Mouse (Mus musculus) kidney, postnatal 0 days (tissue): ENCODE data around the gene Bcl2l13. TPM values are rescaled to one million over a fixed set of nuclear protein-coding genes. Genes with fewer than 3 reads are reported as not detected.

Experiments
- ATAC-seq: fragments of 200-750 bp; cut with Nextera tagmentation; replicated peaks from 2 replicates; pipeline ENCODE4 v1.8.0; 2017; ENCODE audit warnings: low read depth, moderate number of reproducible peaks, moderate TSS enrichment, moderate library complexity; ENCODE audit not compliant: low FRiP score
- DNase-seq: peaks from one replicate; pipeline ENCODE4 v3.0.0-alpha.2; 2016; ENCODE audit warnings: low spot score
- H3K27ac ChIP-seq: fragments of 300-500 bp; sonication (generic); 2 replicates; pipeline ENCODE4 v1.5.1; 2014; ENCODE audit warnings: mild to moderate bottlenecking
- H3K27me3 ChIP-seq: fragments of 300-500 bp; sonication (generic); 2 replicates; pipeline ENCODE4 v1.6.1; 2014; ENCODE audit warnings: low read length, mixed read lengths; ENCODE audit not compliant: insufficient read depth
- H3K36me3 ChIP-seq: fragments of 300-500 bp; sonication (generic); 2 replicates; pipeline ENCODE4 v1.6.1; 2014; ENCODE audit warnings: low read length, mixed read lengths; ENCODE audit not compliant: insufficient read depth
- H3K4me1 ChIP-seq: fragments of 300-500 bp; sonication (generic); replicated peaks from 2 replicates; pipeline ENCODE4 v1.6.1; 2014; ENCODE audit warnings: antibody characterized with exemption, low read length, mixed read lengths; ENCODE audit not compliant: insufficient read depth
- H3K4me2 ChIP-seq: fragments of 300-500 bp; sonication (generic); 2 replicates; pipeline ENCODE4 v1.6.1; 2014; ENCODE audit warnings: mild to moderate bottlenecking, low read length, moderate library complexity, mixed read lengths
- H3K4me3 ChIP-seq: fragments of 300-500 bp; sonication (generic); replicated peaks from 2 replicates; pipeline ENCODE4 v1.5.1; 2014; ENCODE audit warnings: low read depth, low read length
- H3K9ac ChIP-seq: fragments of 300-500 bp; sonication (generic); 2 replicates; pipeline ENCODE4 v1.6.1; 2014; ENCODE audit warnings: low read depth, low read length
- H3K9me3 ChIP-seq: fragments of 300-500 bp; sonication (generic); replicated peaks from 2 replicates; pipeline ENCODE4 v1.6.1; 2016; ENCODE audit warnings: low read length, inconsistent platforms, mixed read lengths
- CTCF ChIP-seq: IDR thresholded peaks from 2 replicates; pipeline ENCODE4 v1.5.1; 2016; ENCODE audit warnings: antibody characterized with exemption, low read depth, mild to moderate bottlenecking, moderate library complexity
- WGBS: fragments of 180-500 bp; shearing (Covaris S2); extraction: QIAGEN DNeasy Blood & Tissue Kit; methylation state at CpG from one replicate; pipeline ENCODE4 v1.1.7; 2014; 5-methylcytosine and 5-hydroxymethylcytosine counted together
- polyA plus RNA-seq: library from polyadenylated mRNA; unstranded; fragments of >200 nt; fragmentation: Nextera tagmentation; extraction: Ambion mirVana; gene quantifications from 2 replicates; pipeline ENCODE4 v1.2.1, GENCODE M21; 2015

The Bcl2l13 gene
- polyA plus RNA-seq, 1 experiment from 2014 or later = 22.4 TPM

DNA sequence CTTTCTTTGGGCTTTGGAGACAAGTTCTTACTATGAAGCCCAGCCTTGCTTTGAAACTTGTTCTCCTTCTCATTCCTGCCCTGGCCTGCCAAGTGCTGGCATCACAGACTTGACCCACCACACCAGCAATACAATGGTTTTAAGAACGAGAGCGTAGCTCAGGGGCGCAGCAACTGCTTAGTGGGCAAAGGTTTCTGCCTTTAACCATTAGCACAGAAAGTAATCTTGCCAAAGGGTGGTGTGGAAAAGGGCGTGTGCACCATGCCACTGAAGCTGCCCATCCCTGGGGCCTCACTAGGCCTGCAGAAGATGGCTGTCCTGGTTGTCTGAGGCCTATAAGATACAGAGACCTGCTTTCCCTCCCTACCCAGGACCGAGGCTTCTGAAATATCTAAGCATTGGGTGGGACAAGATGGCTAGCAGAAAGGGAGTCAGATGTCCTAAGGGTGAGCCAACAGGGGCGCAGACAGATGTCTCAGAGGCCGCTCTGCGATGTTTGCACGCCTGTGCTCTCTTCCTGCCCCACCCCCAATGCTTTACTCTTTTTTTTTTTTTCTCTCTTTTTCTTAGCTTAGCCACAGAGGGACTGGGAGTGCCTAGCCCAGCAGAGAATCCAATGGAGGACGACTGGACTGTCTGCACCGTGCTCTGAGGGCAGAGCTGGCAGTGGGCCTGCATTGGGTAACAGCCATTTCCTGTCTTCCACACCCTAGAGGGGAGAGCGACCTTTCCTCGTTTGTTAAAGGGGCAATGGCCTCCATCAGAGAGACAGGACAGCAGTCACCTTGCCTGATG is 75.4 kb downstream of the Bcl2l13 start:
- no peak for DNase-seq
- H3K36me3 ChIP-seq = no peaks in the 10 kb centered on the region
- no peaks in the 10 kb centered on the region for H3K9me3 ChIP-seq
- H3K4me1 ChIP-seq = no peaks in the 10 kb centered on the region
- no peak for TF ChIP-seq CTCF
- ATAC-seq = no peak
- no peak overlapping the region for H3K4me3 ChIP-seq
- 67% methylated on average over 13 of the region's 13 CpGs for WGBS
- H3K9ac ChIP-seq = no peak overlapping the region
- H3K4me2 ChIP-seq = no peak overlapping the region
- H3K27ac ChIP-seq = no peak overlapping the region
- H3K27me3 ChIP-seq = 0 out of 2 replicates have a peak, but pooled peaks cover 4% of the 10 kb centered on the region

DNA sequence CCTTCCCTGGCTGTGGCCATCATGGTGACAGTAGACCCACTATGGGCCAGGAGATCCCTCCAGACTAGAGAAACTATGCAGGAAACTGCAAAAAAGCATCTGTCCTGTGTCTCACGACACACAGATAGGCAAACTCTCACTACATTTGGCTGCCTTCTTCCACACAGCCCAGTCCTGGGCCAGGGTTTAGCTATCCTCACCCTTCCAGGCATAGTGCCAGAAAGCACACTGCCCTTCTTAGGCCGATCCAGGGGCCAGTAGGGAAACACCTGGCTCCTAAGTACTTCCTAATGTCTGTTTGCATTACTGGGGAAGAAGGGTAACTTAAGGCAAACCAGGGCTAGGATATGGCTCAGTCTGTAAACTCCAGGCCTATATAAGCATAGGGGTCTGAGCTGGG is 76.9 kb downstream of the Bcl2l13 start:
- H3K36me3 ChIP-seq = no peaks in the 10 kb centered on the region
- no peaks in the 10 kb centered on the region for H3K9me3 ChIP-seq
- H3K4me2 ChIP-seq = no peak overlapping the region
- no peak overlapping the region for H3K9ac ChIP-seq
- 51% methylated on average over 2 of the region's 2 CpGs for WGBS
- no peak overlapping the region for H3K27ac ChIP-seq
- no peaks in the 10 kb centered on the region for H3K4me1 ChIP-seq
- no peak overlapping the region for H3K4me3 ChIP-seq
- 0 out of 2 replicates have a peak, but pooled peaks cover 4% of the 10 kb centered on the region for H3K27me3 ChIP-seq
- no peak for ATAC-seq
- no peak for DNase-seq
- TF ChIP-seq CTCF = no peak

DNA sequence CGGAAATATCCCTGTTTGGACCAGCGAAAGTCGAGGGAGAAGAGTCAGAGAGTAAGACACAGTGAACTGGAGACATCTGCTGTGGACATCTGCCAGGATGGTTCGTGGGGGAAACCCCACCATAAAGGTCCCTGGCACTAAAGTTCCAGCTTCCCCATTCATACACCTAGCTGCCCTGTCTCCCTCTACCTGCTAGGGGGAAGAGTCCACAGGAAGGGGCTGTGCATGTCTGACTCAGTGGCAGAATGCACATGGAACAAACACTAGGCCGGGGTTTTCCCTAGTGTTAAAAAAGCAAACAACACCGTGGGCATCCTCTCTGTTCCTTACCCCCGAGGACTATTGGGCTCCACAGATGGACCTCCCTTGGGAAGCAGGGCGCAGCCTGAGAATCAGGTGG is 77.8 kb downstream of the Bcl2l13 start:
- no peak for TF ChIP-seq CTCF
- Histone ChIP-seq H3K9me3 (no peaks in the 10 kb centered on the region), H3K4me3 (no peak overlapping the region), H3K9ac (no peak overlapping the region), H3K4me2 (no peak overlapping the region), H3K27me3 (0 out of 2 replicates have a peak, but pooled peaks cover 4% of the 10 kb centered on the region), H3K36me3 (no peaks in the 10 kb centered on the region), H3K4me1 (no peaks in the 10 kb centered on the region), H3K27ac (no peak overlapping the region)
- ATAC-seq = no peak
- no peak for DNase-seq
- WGBS = 84% methylated on average over 8 of the region's 8 CpGs

DNA sequence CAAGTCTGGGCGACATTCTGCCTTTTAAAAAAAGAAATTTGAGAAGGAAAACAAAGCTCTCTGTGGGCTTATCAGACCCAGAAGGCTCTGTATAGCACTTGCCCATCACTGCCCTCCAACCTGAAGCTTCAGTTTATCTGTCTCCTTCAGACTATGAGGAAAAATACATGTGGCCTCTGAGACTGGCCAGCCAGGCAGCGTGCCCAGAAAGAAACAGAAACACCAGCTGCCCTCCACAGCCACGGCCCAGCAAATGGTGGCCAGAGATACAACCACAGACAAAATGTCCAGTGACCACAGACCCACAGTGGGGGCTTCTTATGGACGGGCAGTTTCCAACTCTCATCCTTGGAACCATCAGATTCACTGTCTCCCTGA is 78.5 kb downstream of the Bcl2l13 start:
- no peak overlapping the region for H3K27ac ChIP-seq
- no peak for ATAC-seq
- no peak for DNase-seq
- WGBS = 79% methylated on average over 4 of the region's 4 CpGs
- no peak for TF ChIP-seq CTCF
- H3K4me2 ChIP-seq = no peak overlapping the region
- H3K9me3 ChIP-seq = no peaks in the 10 kb centered on the region
- H3K4me1 ChIP-seq = no peaks in the 10 kb centered on the region
- H3K27me3 ChIP-seq = 0 out of 2 replicates have a peak, but pooled peaks cover 4% of the 10 kb centered on the region
- H3K36me3 ChIP-seq = no peaks in the 10 kb centered on the region
- H3K9ac ChIP-seq = no peak overlapping the region
- no peak overlapping the region for H3K4me3 ChIP-seq

DNA sequence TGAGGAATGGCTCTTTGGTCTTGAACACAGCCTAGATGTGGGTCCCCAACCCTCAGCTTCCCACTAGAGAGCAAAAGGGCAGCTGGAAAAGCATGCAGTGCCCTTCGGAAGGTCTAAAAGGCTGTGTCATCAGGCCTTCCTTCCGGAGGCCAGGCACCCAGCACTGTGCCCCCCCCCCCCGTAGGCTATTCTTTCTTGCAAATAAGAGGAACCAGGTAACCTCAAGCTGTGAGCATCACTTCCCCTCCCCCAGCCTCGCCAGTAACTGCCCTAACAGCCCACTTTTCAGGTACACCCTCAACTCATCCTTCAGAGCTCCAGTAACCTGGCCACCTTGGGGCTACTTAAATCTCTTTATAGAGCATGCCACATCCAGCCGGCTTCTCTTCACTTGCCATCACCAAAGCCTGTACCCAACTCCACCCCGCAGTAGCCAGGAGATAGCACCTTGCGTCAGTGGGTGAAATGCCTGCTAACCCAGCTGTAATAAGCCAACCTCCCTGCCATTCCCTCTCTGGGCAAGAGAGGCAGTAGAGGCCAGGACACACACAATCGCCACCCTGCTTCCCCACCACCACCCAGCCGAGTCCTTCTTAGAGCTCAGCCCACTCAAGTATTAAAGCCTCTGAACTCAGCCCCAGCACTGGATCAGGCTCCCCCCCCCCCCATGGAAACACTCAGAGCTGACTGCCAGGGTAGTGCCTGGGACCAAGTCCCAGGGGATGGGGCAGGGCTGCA is 79.1 kb downstream of the Bcl2l13 start:
- Histone ChIP-seq H3K9me3 (no peaks in the 10 kb centered on the region), H3K27ac (no peak overlapping the region), H3K4me2 (peak overlapping the region; percentile 95; the same call in 1 of the 2 replicates), H3K4me3 (no peak overlapping the region), H3K9ac (no peak overlapping the region), H3K36me3 (no peaks in the 10 kb centered on the region), H3K27me3 (0 out of 2 replicates have a peak, but pooled peaks cover 4% of the 10 kb centered on the region), H3K4me1 (no peaks in the 10 kb centered on the region)
- DNase-seq (peak; percentile 54), ATAC-seq (peak; percentile 50; the same call in 1 of the 2 replicates)
- TF ChIP-seq CTCF = peak; percentile 47
- WGBS = 47% methylated on average over 9 of the region's 9 CpGs

DNA sequence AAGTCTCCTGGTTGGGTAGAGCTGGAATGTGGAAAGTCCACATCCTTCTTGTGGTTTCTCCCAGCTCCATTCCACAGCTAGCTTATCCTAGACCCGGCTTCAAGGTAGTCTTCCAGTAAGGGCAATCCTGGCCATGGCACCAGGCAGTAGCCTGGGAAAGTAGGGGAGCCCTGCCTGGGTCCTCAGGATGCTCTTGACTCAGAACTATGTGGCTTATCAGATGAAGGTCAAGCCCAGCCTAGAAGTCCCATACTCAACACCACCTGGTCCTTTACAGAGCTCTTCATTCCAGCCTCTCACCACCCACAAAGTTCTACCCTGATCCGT is 79.6 kb downstream of the Bcl2l13 start:
- H3K27me3 ChIP-seq = 0 out of 2 replicates have a peak, but pooled peaks cover 4% of the 10 kb centered on the region
- DNase-seq (no peak), ATAC-seq (no peak; the same call in 1 of the 2 replicates)
- 26% methylated on average over 2 of the region's 2 CpGs for WGBS
- no peaks in the 10 kb centered on the region for H3K36me3 ChIP-seq
- TF ChIP-seq CTCF = no peak
- no peak overlapping the region for H3K4me3 ChIP-seq
- H3K9me3 ChIP-seq = no peaks in the 10 kb centered on the region
- no peak overlapping the region for H3K27ac ChIP-seq
- H3K4me1 ChIP-seq = no peaks in the 10 kb centered on the region
- no peak overlapping the region for H3K9ac ChIP-seq
- peak overlapping the region; percentile 95; the same call in 1 of the 2 replicates for H3K4me2 ChIP-seq
